Mouse (Mus musculus) E14TG2a.4 (cell line): Measurements from ENCODE around the gene Clta.

Source experiments
- CTCF ChIP-seq: conservative IDR thresholded peaks from 2 replicates; pipeline ENCODE4 v1.5.1; 2014; ENCODE audit warnings: low read length
- POU5F1 ChIP-seq: IDR thresholded peaks from 2 replicates; pipeline ENCODE4 v1.6.1; 2014; ENCODE audit warnings: low read length, borderline replicate concordance

DNA sequence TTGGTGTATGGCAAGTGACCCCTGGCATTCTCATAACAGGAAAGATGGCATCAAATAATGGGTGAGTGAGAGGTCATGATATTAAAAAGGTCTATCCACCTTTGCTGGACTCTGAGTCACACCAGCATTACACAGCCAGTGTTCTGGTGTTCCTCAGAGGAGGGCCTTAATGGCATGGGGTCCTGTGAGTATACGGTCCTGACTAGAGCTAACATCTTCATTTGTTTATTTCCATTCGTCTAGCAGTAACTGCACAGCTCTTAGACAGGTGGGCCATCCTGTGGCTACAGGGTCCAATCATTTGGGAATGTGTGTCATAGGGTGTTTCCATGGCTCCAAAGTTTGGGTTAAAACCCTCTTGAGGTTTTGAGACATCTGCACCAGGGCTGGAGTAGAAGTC lies 9.9 kb upstream of the Clta start:
- TF ChIP-seq CTCF, result no peak
- no peak for TF ChIP-seq POU5F1
